Mouse (Mus musculus) layer of hippocampus, postnatal 14 days (tissue): ENCODE results near the gene Il17rb. TPM values are rescaled to one million over a fixed set of nuclear protein-coding genes. Genes with fewer than 3 reads are reported as not detected.
A peak's percentile ranks its signal among the peaks of the same experiment; 100 is the strongest.

ENCODE experiments used
- DNase-seq, 2 experiments: peaks; one replicate each; pipeline ENCODE4 v3.0.0; 2021 to 2022; ENCODE audit warnings: low spot score in 2 of 2, mixed read lengths in 1 of 2
- microRNA-seq, 2 experiments: library from miRNA; unstranded; fragments of <30 nt; microRNA quantifications; one replicate each; pipeline ENCODE4 v1.2.0; 2021
- total RNA-seq, 2 experiments: library from RNA; stranded (reverse); gene quantifications; 2 replicates each; pipeline ENCODE4 v1.2.3; 2021

The Il17rb gene
- total RNA-seq, 2 experiments from 2014 or later: 0.71 to 0.76 TPM

GRCm38 (mm10) chr14:29968075-29968821, 40.4 kb downstream of the Il17rb start, which contains the start of gene Selenok:
Gene Selenok, plus strand, starts transcription at chr14:29968308.
- peak; percentile 92 to 99 for DNase-seq

- DNase-seq: no peak
Observed at GRCm38 (mm10) chr14:29967611-29968010, 41.1 kb downstream of the Il17rb start.

GRCm38 (mm10) chr14:29957393-29957792, 51.3 kb downstream of the Il17rb start:
- DNase-seq: no peak

GRCm38 (mm10) chr14:29950805-29951204, 57.9 kb downstream of the Il17rb start:
- no peak for DNase-seq

GRCm38 (mm10) chr14:29946761-29947309, 61.9 kb downstream of the Il17rb start:
- DNase-seq: no peak

Small RNA genes within 50 kb of the gene (microRNA-seq; reads per million reads assigned to microRNA genes)
- 0.85 to 1.8 reads per million in 2 experiments for gene Mir6947

Other genes starting within 250 kb of the Il17rb start
- 100 to 1,000 TPM; 136 to 149 TPM for gene Selenok, start 40.6 kb downstream of the Il17rb start, total RNA-seq
- gene Actr8, start 30.6 kb downstream of the Il17rb start, total RNA-seq: 10 to 100 TPM; 71.7 to 74.3 TPM
- 1 to 10 TPM in 1 of 2 experiments, under 1 TPM in 1; 0.43 to 1.3 TPM for gene Chdh, start 127 bp upstream of the Il17rb start, total RNA-seq